Mouse (Mus musculus) hindbrain, embryonic 11.5 days (tissue): ENCODE data around the gene Gm9945. TPM values are rescaled to one million over a fixed set of nuclear protein-coding genes. Genes with fewer than 3 reads are reported as not detected.

Experiments
- ATAC-seq: fragments of 200-750 bp; cut with Nextera tagmentation; 2 replicates; pipeline ENCODE4 v1.8.0; 2017; ENCODE audit warnings: mild to moderate bottlenecking, moderate TSS enrichment, moderate library complexity; ENCODE audit not compliant: low FRiP score
- DNase-seq: peaks from one replicate; pipeline ENCODE4 v3.0.0-alpha.2; 2015; ENCODE audit warnings: low spot score
- H3K27ac ChIP-seq: fragments of 300-500 bp; sonication (generic); 2 replicates; pipeline ENCODE4 v1.5.1; 2014; ENCODE audit warnings: mild to moderate bottlenecking, low read depth, low read length
- H3K27me3 ChIP-seq: fragments of 300-500 bp; sonication (generic); 2 replicates; pipeline ENCODE4 v1.6.1; 2014; ENCODE audit warnings: mild to moderate bottlenecking, low read length, moderate library complexity, mixed read lengths; ENCODE audit not compliant: control insufficient read depth, insufficient read depth
- H3K36me3 ChIP-seq: fragments of 300-500 bp; sonication (generic); 2 replicates; pipeline ENCODE4 v1.6.1; 2014; ENCODE audit warnings: mild to moderate bottlenecking, low read length, moderate library complexity, mixed read lengths; ENCODE audit not compliant: control insufficient read depth, insufficient read depth
- H3K4me1 ChIP-seq: fragments of 300-500 bp; sonication (generic); replicated peaks from 2 replicates; pipeline ENCODE4 v1.6.1; 2014; ENCODE audit warnings: low read length, mixed read lengths; ENCODE audit not compliant: control insufficient read depth, insufficient read depth
- H3K4me2 ChIP-seq: fragments of 300-500 bp; sonication (generic); replicated peaks from 2 replicates; pipeline ENCODE4 v1.6.1; 2014; ENCODE audit warnings: mild to moderate bottlenecking, low read depth, low read length
- H3K4me3 ChIP-seq: fragments of 300-500 bp; sonication (generic); 2 replicates; pipeline ENCODE4 v1.5.1; 2014; ENCODE audit warnings: low read depth, low read length
- H3K9ac ChIP-seq: fragments of 300-500 bp; sonication (generic); 2 replicates; pipeline ENCODE4 v1.6.1; 2014; ENCODE audit warnings: low read depth, low read length
- H3K9me3 ChIP-seq: fragments of 300-500 bp; sonication (generic); 2 replicates; pipeline ENCODE4 v1.6.1; 2016; ENCODE audit warnings: low read length; ENCODE audit not compliant: control insufficient read depth
- WGBS: fragments of 180-500 bp; shearing (Covaris S2); extraction: QIAGEN DNeasy Blood & Tissue Kit; methylation state at CpG from one replicate; pipeline ENCODE4 v1.1.7; 2014; 5-methylcytosine and 5-hydroxymethylcytosine counted together
- polyA plus RNA-seq: library from polyadenylated mRNA; unstranded; fragments of >200 nt; fragmentation: Nextera tagmentation; extraction: Ambion mirVana; gene quantifications from 2 replicates; pipeline ENCODE4 v1.2.1, GENCODE M21; 2014

The Gm9945 gene
- polyA plus RNA-seq, 1 experiment from 2014 or later = not detected

GRCm38 (mm10) chr11:53508152-53508551 is 28.2 kb downstream of the Gm9945 start:
- Histone ChIP-seq H3K36me3 (no peaks in the 10 kb centered on the region), H3K27ac (no peak overlapping the region), H3K27me3 (peaks cover 6% of the 10 kb centered on the region), H3K4me1 (no peaks in the 10 kb centered on the region), H3K4me3 (no peak overlapping the region), H3K9ac (no peak overlapping the region), H3K9me3 (no peaks in the 10 kb centered on the region), H3K4me2 (no peak overlapping the region)
- WGBS = 64% methylated on average over 7 of the region's 7 CpGs
- no peak for DNase-seq
- ATAC-seq = no peak

- H3K27me3 ChIP-seq = peaks cover 6% of the 10 kb centered on the region
These were observed 28.6 kb downstream of the Gm9945 start for GRCm38 (mm10) chr11:53508591-53508990.

GRCm38 (mm10) chr11:53510351-53510750 is 30.4 kb downstream of the Gm9945 start:
- H3K9ac ChIP-seq = no peak overlapping the region
- no peaks in the 10 kb centered on the region for H3K4me1 ChIP-seq
- 53% methylated on average over 5 of the region's 5 CpGs for WGBS
- no peaks in the 10 kb centered on the region for H3K9me3 ChIP-seq
- DNase-seq (no peak), ATAC-seq (no peak)
- peaks cover 5% of the 10 kb centered on the region for H3K27me3 ChIP-seq
- no peaks in the 10 kb centered on the region for H3K36me3 ChIP-seq
- no peak overlapping the region for H3K4me3 ChIP-seq
- no peak overlapping the region for H3K4me2 ChIP-seq
- no peak overlapping the region for H3K27ac ChIP-seq

More at GRCm38 (mm10) chr11:53508591-53508990, 28.6 kb downstream of the Gm9945 start:
- H3K9me3 ChIP-seq = no peaks in the 10 kb centered on the region
- H3K27ac ChIP-seq = no peak overlapping the region
- no peak overlapping the region for H3K4me3 ChIP-seq
- no peak overlapping the region for H3K9ac ChIP-seq
- 59% methylated on average over 3 of the region's 3 CpGs for WGBS
- ATAC-seq = no peak
- no peak overlapping the region for H3K4me2 ChIP-seq
- DNase-seq = no peak
- no peaks in the 10 kb centered on the region for H3K4me1 ChIP-seq
- H3K36me3 ChIP-seq = no peaks in the 10 kb centered on the region

- Histone ChIP-seq H3K9me3 (no peaks in the 10 kb centered on the region), H3K4me1 (peaks cover 3% of the 10 kb centered on the region), H3K9ac (no peak overlapping the region), H3K4me2 (no peak overlapping the region), H3K27me3 (peaks cover 15% of the 10 kb centered on the region), H3K27ac (no peak overlapping the region), H3K36me3 (no peaks in the 10 kb centered on the region), H3K4me3 (no peak overlapping the region)
- WGBS = 42% methylated on average over 8 of the region's 8 CpGs
- ATAC-seq = no peak
- DNase-seq = no peak
These were observed 37.0 kb downstream of the Gm9945 start for GRCm38 (mm10) chr11:53516775-53517627.

- Histone ChIP-seq H3K4me2 (no peak overlapping the region), H3K27ac (no peak overlapping the region), H3K9me3 (no peaks in the 10 kb centered on the region), H3K4me3 (no peak overlapping the region), H3K36me3 (no peaks in the 10 kb centered on the region), H3K27me3 (peaks cover 15% of the 10 kb centered on the region), H3K4me1 (peaks cover 3% of the 10 kb centered on the region), H3K9ac (no peak overlapping the region)
- no peak for ATAC-seq
- no peak for DNase-seq
- 47% methylated on average over 5 of the region's 5 CpGs for WGBS
These were observed 38.8 kb downstream of the Gm9945 start for GRCm38 (mm10) chr11:53518759-53519158.

GRCm38 (mm10) chr11:53519207-53520121 is 39.5 kb downstream of the Gm9945 start, which contains the start of gene Sept8:
TSS of gene Sept8 (plus strand) at chr11:53519257.
- Histone ChIP-seq H3K4me1 (peaks cover 3% of the 10 kb centered on the region), H3K9ac (peak within 1 kb of the TSS; percentile 80), H3K36me3 (no peaks in the 10 kb centered on the region), H3K27ac (no peak within 1 kb of the TSS), H3K27me3 (peaks cover 15% of the 10 kb centered on the region), H3K9me3 (no peaks in the 10 kb centered on the region), H3K4me2 (peak within 1 kb of the TSS; percentile 84), H3K4me3 (peak within 1 kb of the TSS; percentile 79)
- DNase-seq (peak; percentile 69), ATAC-seq (peak; percentile 80)
- WGBS = 3% methylated on average over 78 of the region's 79 CpGs

GRCm38 (mm10) chr11:53520122-53520978 is 40.4 kb downstream of the Gm9945 start:
- no peak overlapping the region for H3K27ac ChIP-seq
- peak overlapping the region; percentile 84 for H3K4me2 ChIP-seq
- WGBS = 5% methylated on average over 24 of the region's 24 CpGs
- H3K9me3 ChIP-seq = no peaks in the 10 kb centered on the region
- H3K27me3 ChIP-seq = peaks cover 15% of the 10 kb centered on the region
- peaks cover 3% of the 10 kb centered on the region for H3K4me1 ChIP-seq
- DNase-seq = peak; percentile 61
- no peaks in the 10 kb centered on the region for H3K36me3 ChIP-seq
- peak overlapping the region; percentile 80 for H3K9ac ChIP-seq
- peak overlapping the region; percentile 79 for H3K4me3 ChIP-seq
- ATAC-seq = peak; percentile 53
